Mouse (Mus musculus): ENCODE results near the gene Ccr7. TPM values are rescaled to one million over a fixed set of nuclear protein-coding genes. Genes with fewer than 3 reads are reported as not detected.

The Ccr7 gene
- total RNA-seq, 4 experiments from 2014 or later: not detected

Other genes starting within 250 kb of the Ccr7 start
- gene Cdc6, start 247.3 kb downstream of the Ccr7 start, total RNA-seq (2022): under 1 TPM in 2 of 4 experiments, not detected in 2; 0.07 to 0.13 TPM
- 10 to 100 TPM in 2 of 4 experiments, 1 to 10 TPM in 2; 8.3 to 11.7 (median 9.5) TPM for gene Rara, start 227.3 kb downstream of the Ccr7 start, total RNA-seq (2022)
- gene Gjd3, start 172.1 kb downstream of the Ccr7 start, total RNA-seq (2022): not detected
- gene Top2a, start 130.9 kb downstream of the Ccr7 start, total RNA-seq (2022): under 1 TPM in 3 of 4 experiments, not detected in 1; 0.25 to 0.60 (median 0.29) TPM
- gene Igfbp4, start 113.8 kb downstream of the Ccr7 start, total RNA-seq (2022): 10 to 100 TPM; 23.4 to 50.7 (median 34.4) TPM
- not detected for gene Tns4, start 65.8 kb downstream of the Ccr7 start, total RNA-seq (2022)
- gene Smarce1, start 75.9 kb upstream of the Ccr7 start, total RNA-seq (2022): 10 to 100 TPM; 20.8 to 29.7 (median 25.3) TPM
- 1 to 10 TPM; 1.7 to 3.0 (median 2.0) TPM for gene Krt222, start 89.0 kb upstream of the Ccr7 start, total RNA-seq (2022)
- gene Krt24, start 130.2 kb upstream of the Ccr7 start, total RNA-seq (2022): not detected
- not detected for gene Krt25, start 167.9 kb upstream of the Ccr7 start, total RNA-seq (2022)
- gene Krt26, start 182.9 kb upstream of the Ccr7 start, total RNA-seq (2022): not detected
- gene Krt27, start 196.0 kb upstream of the Ccr7 start, total RNA-seq (2022): not detected
- gene Krt28, start 219.8 kb upstream of the Ccr7 start, total RNA-seq (2022): not detected
- 1 to 10 TPM; 3.5 to 4.4 (median 3.8) TPM for gene Krt10, start 234.3 kb upstream of the Ccr7 start, total RNA-seq (2022)

All from gastrocnemius, adult 8-10 months (tissue).